Mouse (Mus musculus) right cerebral cortex, adult 2 months (tissue): ENCODE results near the gene Wdr76.
"Not testable (repeated sequence)": the region's sequence is repeated elsewhere in the genome, so short reads cannot be mapped to it uniquely, and the experiment has no call there.

Experiments
- DNase-seq, 2 experiments: peaks; one replicate each; pipeline ENCODE4 v3.0.0; 2021 to 2022; ENCODE audit warnings: low spot score in 2 of 2

Gene Wdr76

DNA sequence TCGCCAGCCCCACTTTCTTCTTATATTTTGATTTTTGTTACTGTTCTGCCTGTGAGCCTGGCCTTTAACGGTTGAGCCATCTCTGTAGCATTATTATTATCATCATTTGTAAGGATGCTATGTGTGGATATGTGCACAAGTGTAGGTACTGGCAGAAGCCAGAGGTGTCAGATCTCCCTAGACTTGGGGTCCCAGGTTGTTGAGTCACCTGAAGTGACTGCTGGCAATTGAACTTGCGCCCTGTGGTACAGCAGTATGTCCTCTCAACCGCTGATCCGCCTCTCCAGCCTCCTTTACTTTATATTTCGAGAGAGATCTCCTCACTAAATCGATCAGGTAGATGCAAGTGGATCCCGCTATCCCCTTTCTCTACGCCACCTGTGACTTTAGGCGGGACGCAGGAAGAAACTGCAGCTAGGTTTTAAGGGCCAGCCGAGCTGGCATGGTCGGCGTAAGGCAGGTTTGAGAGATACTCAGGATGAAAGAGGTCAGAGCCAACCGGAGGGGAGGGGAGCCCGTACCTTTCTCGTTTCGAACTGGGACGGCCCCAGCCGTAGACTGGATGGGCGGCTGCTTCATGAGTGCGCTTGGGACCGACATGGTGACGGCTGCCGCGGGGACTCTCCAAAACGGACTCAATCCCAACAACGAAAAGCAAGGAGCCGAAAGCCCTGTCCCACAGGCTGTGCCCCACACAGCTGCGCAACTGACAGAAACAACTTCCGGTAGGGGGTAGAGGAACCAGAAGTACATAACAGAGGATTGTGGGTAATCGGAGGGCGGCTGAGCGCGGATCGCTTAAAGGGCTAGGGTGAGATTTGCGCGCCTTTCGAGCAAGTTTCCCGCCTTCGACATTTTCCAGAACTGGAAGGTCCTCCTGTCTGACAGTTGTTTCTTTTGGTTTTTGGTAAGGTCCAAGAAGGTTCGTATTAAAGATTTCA is at the start of gene Wdr76, which contains the start of gene Mfap1a:
Wdr76 (plus strand) TSS at position 782 of the 941 bp plus-strand sequence.
Mfap1a (minus strand) TSS at position 724 of the 941 bp plus-strand sequence.
- DNase-seq = peak; percentile 86

- DNase-seq = no peak
These were observed 46.5 kb upstream of the Wdr76 start for GRCm38 (mm10) chr2:121460071-121460470.

GRCm38 (mm10) chr2:121468982-121469381 is 37.5 kb upstream of the Wdr76 start:
- DNase-seq = not testable (repeated sequence)

GRCm38 (mm10) chr2:121472783-121473182 is 33.7 kb upstream of the Wdr76 start:
- DNase-seq = not testable (repeated sequence)

- peak; percentile 85 for DNase-seq
These were observed 33.0 kb upstream of the Wdr76 start, which contains the start of gene Mfap1b for GRCm38 (mm10) chr2:121473301-121474179. Mfap1b (minus strand) TSS chr2:121474067.

DNA sequence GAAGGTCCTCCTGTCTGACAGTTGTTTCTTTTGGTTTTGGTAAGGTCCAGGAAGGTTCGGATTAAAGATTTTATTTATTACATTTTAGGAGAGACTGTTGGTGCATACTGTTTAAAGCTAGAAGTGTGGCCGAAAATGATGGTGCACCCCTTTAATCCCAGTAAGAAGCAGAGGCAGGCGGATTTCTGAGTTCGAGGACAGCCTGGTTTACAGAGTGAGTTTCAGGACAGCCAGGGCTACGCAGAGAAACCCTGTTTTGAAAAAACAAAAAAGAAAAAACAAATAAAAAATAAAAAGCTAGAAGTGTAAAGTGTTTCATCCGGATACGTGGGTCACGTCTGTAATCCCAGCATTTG is 32.4 kb upstream of the Wdr76 start:
- DNase-seq = no peak

DNA sequence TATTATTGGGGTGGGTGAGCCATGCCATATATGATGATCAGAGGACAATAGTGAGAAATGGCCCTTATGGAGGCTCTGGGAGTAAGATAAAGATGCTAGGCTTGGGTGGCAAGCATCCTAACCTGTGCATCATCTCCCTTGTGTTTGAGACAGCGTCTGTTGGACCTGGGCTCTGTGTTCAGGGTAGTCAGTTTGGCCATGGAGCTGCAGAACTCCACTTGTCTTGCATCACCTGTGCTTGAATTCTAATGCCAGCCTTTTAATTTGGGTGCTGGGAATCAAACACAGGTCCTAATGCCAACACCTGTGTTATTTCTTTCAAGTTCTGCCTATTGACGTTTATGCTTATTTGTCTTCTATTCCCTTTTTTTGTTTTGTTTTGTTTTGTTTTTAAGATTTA is 31.2 kb upstream of the Wdr76 start:
- DNase-seq = not testable (repeated sequence)

DNA sequence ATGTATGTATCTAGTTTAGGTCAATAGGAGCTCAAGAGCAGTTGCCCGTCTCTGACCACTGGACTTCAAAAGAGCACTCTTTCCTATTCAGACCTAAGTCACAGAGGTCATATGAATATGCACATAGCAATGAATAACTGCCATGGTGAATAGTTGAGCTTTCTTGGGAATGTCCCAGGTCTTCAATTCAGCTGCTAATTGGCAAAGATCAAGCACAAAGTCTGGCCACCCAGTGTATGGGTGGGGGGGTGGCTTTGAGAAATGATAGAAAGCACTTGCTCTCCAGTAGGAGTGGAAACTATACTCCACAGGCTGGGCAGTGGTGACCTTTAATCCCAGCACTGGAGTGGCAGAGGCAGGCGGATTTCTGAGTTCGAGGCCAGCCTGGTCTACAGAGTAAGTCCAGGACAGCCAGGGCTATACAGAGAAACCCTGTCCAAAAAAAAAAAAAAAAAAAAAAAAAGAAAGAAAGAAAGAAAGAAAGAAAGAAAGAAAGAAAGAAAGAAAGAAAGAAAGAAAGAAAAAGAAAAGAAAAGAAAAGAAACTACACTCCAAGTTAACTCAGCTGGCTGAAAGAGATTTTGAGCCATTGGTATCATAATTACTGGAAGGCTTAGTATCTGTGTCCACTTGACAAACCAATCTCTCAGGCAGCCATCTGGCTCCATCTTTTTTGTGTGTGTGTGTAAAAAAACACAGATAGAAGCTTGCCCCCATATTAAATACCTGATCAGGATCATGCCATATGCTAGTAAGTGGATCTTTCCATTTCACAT is 28.8 kb upstream of the Wdr76 start:
- no peak for DNase-seq

DNA sequence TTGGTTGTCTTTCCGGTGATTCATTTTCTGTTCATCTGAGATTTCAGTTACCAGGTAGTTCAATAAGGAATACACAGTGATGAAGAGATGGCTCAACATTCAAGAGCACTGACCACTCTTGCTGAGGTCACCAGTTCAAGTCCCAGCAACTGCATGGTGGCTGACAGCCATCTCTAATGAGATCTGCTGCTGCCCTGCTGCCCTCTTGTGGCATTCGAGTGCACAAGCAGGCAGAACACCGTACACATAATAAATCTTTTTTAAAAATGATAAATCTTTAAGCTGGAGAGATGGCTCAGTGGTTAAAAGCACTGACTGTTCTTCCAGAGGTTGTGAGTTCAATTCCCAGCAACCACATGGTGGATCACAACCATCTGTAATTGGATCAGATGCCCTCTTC is 26.0 kb upstream of the Wdr76 start:
- DNase-seq = no peak

GRCm38 (mm10) chr2:121480916-121481315 is 25.6 kb upstream of the Wdr76 start:
- DNase-seq = not testable (repeated sequence)

DNA sequence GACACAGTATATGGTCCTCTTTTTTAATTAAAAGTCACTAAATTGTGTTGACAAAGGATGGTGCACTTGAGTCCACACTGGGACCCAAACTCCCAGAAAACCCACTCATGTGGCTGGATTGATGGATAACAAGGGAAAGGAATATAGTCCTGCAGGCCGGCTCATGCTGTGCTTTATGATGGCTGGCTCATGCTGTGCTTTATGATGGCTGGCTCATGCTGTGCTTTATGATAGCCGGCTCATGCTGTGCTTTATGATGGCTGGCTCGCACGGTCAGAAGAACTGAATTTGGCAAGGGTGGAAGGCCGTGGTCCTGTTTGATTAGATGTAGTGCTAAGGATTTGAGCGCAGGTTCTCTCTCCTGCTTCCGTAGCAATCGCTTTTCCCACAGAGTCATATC is 22.9 kb upstream of the Wdr76 start:
- DNase-seq = no peak

DNA sequence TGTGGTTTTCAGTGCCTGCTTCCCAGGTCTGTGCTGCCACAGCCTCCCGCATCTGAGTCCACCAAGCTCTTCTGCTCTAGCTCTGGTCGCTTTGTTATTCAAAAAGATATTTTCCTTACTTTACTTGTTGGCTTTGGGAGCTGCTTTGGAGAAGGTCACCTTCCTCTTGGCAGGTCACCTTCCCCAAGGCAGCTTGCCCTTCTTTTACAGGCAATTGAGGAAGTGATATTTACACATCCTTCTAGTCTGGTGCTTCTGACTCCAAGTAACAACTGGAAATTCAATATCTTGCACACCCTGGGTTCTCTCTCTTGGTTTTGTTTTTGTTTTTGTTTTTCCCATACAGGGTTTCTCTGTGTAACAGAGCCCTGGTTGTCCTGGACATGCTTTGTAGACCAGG is 22.1 kb upstream of the Wdr76 start:
- not testable (repeated sequence) for DNase-seq

GRCm38 (mm10) chr2:121501550-121501949 is 5.0 kb upstream of the Wdr76 start:
- DNase-seq = not testable (repeated sequence)

- no peak for DNase-seq
These were observed 839 bp downstream of the Wdr76 start for GRCm38 (mm10) chr2:121507173-121507950.

DNA sequence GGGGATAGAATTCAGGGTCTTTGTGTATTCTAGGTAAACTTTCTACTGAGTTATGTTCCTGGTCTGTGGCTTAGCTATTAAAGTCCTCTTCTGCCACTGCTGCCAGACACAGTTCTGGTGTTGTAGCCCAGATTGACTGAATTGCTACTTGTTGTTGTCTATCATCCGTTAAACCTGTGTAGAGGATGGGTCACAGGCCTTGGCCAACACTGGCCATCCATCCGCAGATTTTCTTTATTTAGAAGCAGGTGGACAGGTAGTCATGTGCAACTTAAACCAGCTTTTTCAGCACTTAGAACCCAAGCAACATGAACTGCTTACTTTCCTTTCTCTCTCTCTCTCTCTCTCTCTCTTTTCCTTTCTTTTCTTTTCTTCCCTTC is 1.4 kb downstream of the Wdr76 start:
- no peak for DNase-seq

- peak; percentile 45 to 54 for DNase-seq
These were observed 3.1 kb downstream of the Wdr76 start for GRCm38 (mm10) chr2:121509584-121509983.

- no peak for DNase-seq
These were observed 4.9 kb downstream of the Wdr76 start for GRCm38 (mm10) chr2:121511401-121511800.

GRCm38 (mm10) chr2:121512991-121513765 is 6.7 kb downstream of the Wdr76 start:
- not testable (repeated sequence) for DNase-seq

- no peak for DNase-seq
These were observed 7.7 kb downstream of the Wdr76 start for GRCm38 (mm10) chr2:121514211-121514610.

GRCm38 (mm10) chr2:121518106-121518505 is 11.6 kb downstream of the Wdr76 start:
- DNase-seq = no peak
